Comparison of ENCODE assay signal across 28 mouse cellular contexts in genomic region chr6:6869041-6869685, GRCm38 (mm10). TPM values are rescaled to one million over a fixed set of nuclear protein-coding genes. Genes with fewer than 3 reads are reported as not detected.
A peak's percentile ranks its signal among the peaks of the same experiment; 100 is the strongest.
DNase-seq lines count a peak whose midpoint lies in the region; ATAC-seq lines count a peak whose summit lies in the region.
"Had no signal": no experiment of that assay in that cellular context is flagged by ENCODE, and none has a peak within 500 bp of the region (broad histone marks: within the 10 kb centered on the region; RNA-seq: fewer than 3 reads in every experiment).

No protein-coding gene starts in this region.

- H3K27me3 ChIP-seq in forebrain, embryonic 12.5 days = peaks cover 84% of the 10 kb centered on the region
- peaks cover 53% of the 10 kb centered on the region for H3K27me3 ChIP-seq in midbrain, embryonic 16.5 days (ENCODE audit: control insufficient read depth, insufficient read depth, low read depth, low read length)

- peak overlapping the region; percentile 84 for H3K27ac ChIP-seq in forebrain, embryonic 12.5 days
- peak overlapping the region; percentile 28; the same call in 1 of the 2 replicates for H3K27ac ChIP-seq in midbrain, embryonic 16.5 days (ENCODE audit: low read length)
- H3K27ac ChIP-seq: hindbrain, embryonic 13.5 days; left cerebral cortex, adult 2 months had no signal

- no peaks in the 10 kb centered on the region for H3K9me3 ChIP-seq in forebrain, embryonic 12.5 days
- no peaks in the 10 kb centered on the region for H3K9me3 ChIP-seq in midbrain, embryonic 16.5 days (replicated peaks; ENCODE audit: control insufficient read depth, low read length, poor library complexity, severe bottlenecking)
- H3K9me3 ChIP-seq: G1E; heart, embryonic 12.5 days; hindbrain, embryonic 13.5 days had no signal

- 4% methylated on average over 13 of the region's 13 CpGs for WGBS in forebrain, embryonic 12.5 days
- WGBS in midbrain, embryonic 16.5 days = 2% methylated on average over 13 of the region's 13 CpGs

- no peak overlapping the region for H3K4me2 ChIP-seq in forebrain, embryonic 12.5 days
- H3K4me2 ChIP-seq in midbrain, embryonic 16.5 days (ENCODE audit: low read length) = no peak overlapping the region
- H3K4me2 ChIP-seq: heart, embryonic 12.5 days; hindbrain, embryonic 13.5 days; liver, embryonic 11.5 days had no signal

- peak; percentile 41 for ATAC-seq in forebrain, embryonic 12.5 days (ENCODE audit: low FRiP score)
- no peak for ATAC-seq in midbrain, embryonic 16.5 days

- H3K4me3 ChIP-seq in forebrain, embryonic 12.5 days (replicated peaks) = peak overlapping the region; percentile 59
- H3K4me3 ChIP-seq in midbrain, embryonic 16.5 days (ENCODE audit: low read depth, low read length) = no peak overlapping the region
- H3K4me3 ChIP-seq: heart, embryonic 12.5 days; hindbrain, embryonic 13.5 days; megakaryocyte, embryonic 14.5 days; myocyte had no signal

- peak; percentile 13 for DNase-seq in heart, adult 11 months
- no peak for DNase-seq in heart, adult 8-10 months (ENCODE audit: low spot score)
- DNase-seq in embryo, embryonic 11 days = peak; percentile 23
- DNase-seq in gastrocnemius, postnatal 10 days = no peak
- no peak for DNase-seq in cerebellum, adult 8-10 months
- DNase-seq in lung, postnatal 36 days = no peak
- DNase-seq: adrenal gland, postnatal 36 days; cerebellum, adult 9-10 months; heart, postnatal 14 days; kidney, postnatal 36 days; layer of hippocampus, adult 9-11 months; lung, adult 18-20 months; lung, postnatal 14 days; right cerebral cortex, postnatal 25 days; thymus, postnatal 14 days had no signal

- H3K36me3 ChIP-seq in forebrain, embryonic 12.5 days (replicated peaks) = no peaks in the 10 kb centered on the region
- H3K36me3 ChIP-seq in midbrain, embryonic 16.5 days (ENCODE audit: control insufficient read depth, insufficient read depth, low read length) = no peaks in the 10 kb centered on the region
- H3K36me3 ChIP-seq: G1E; heart, embryonic 12.5 days; hindbrain, embryonic 13.5 days had no signal

- 0 out of 2 replicates have a peak overlapping the region, but pooled peaks have one; percentile 33 for H3K9ac ChIP-seq in forebrain, embryonic 12.5 days
- H3K9ac ChIP-seq in midbrain, embryonic 16.5 days (ENCODE audit: low read depth, low read length) = no peak overlapping the region
- H3K9ac ChIP-seq: heart, embryonic 12.5 days; hindbrain, embryonic 13.5 days had no signal

- H3K4me1 ChIP-seq in forebrain, embryonic 12.5 days = peaks cover 6% of the 10 kb centered on the region; the same call in 1 of the 2 replicates
- no peaks in the 10 kb centered on the region for H3K4me1 ChIP-seq in midbrain, embryonic 16.5 days (ENCODE audit: control insufficient read depth, insufficient read depth, low read length)
- H3K4me1 ChIP-seq: hindbrain, embryonic 13.5 days had no signal

RNA-seq across cellular contexts. Expression of gene Dlx6, which starts 6.0 kb away (rescaled TPM):
- total RNA-seq in heart, adult 8-10 months (2022) = not detected
- polyA plus RNA-seq in forebrain, embryonic 12.5 days (2016; fragmentation: Nextera tagmentation; extraction: Ambion mirVana) = 10.1 and 15.7 TPM in 2 replicates
- polyA plus RNA-seq in midbrain, embryonic 16.5 days (2015; fragmentation: Nextera tagmentation; extraction: Ambion mirVana) = 1.3 and 3.0 TPM in 2 replicates
- 1 to 10 TPM in 1 of 2 experiments, not detected in 1; 1.3 TPM for total RNA-seq in gastrocnemius, postnatal 10 days (2021)
- total RNA-seq: adrenal gland, postnatal 36 days; heart, postnatal 14 days had no signal
- polyA plus RNA-seq: G1E; gonadal fat pad, adult 2 months; heart, embryonic 12.5 days; hindbrain, embryonic 13.5 days; intestine, embryonic 14.5 days; kidney, embryonic 14.5 days; liver, embryonic 11.5 days; myocyte; neural tube, embryonic 14.5 days had no signal

RNA-seq across cellular contexts. Expression of gene Dlx5, which starts 12.7 kb away (rescaled TPM):
- total RNA-seq in heart, adult 8-10 months (2022) = under 1 TPM; 0.22 to 0.84 (median 0.31) TPM
- polyA plus RNA-seq in forebrain, embryonic 12.5 days (2016; fragmentation: Nextera tagmentation; extraction: Ambion mirVana) = 68.0 and 102 TPM in 2 replicates
- polyA plus RNA-seq in midbrain, embryonic 16.5 days (2015; fragmentation: Nextera tagmentation; extraction: Ambion mirVana) = 9.7 and 20.7 TPM in 2 replicates
- total RNA-seq in gastrocnemius, postnatal 10 days (2021) = 1 to 10 TPM in 1 of 2 experiments, not detected in 1; 1.9 TPM
- total RNA-seq: G1E had no signal
- polyA plus RNA-seq: G1E; myocyte; neural tube, embryonic 14.5 days had no signal

Comparison
In these comparisons a context has a peak if more than half of its experiments do, and no peak if none do; other contexts are left out.
1. DNase-seq: peak in heart, adult 11 months (single experiment) and embryo, embryonic 11 days (single experiment); none in heart, adult 8-10 months (single experiment), gastrocnemius, postnatal 10 days (single experiment), cerebellum, adult 8-10 months (single experiment) and lung, postnatal 36 days (single experiment).